Mouse (Mus musculus) heart, adult 18-20 months (tissue): Measurements from ENCODE around the gene Dbil5. TPM values are rescaled to one million over a fixed set of nuclear protein-coding genes. Genes with fewer than 3 reads are reported as not detected.
"Not testable (repeated sequence)": the region's sequence is repeated elsewhere in the genome, so short reads cannot be mapped to it uniquely, and the experiment has no call there.

Source experiments
- DNase-seq, 2 experiments: peaks; one replicate each; pipeline ENCODE4 v3.0.0; 2021 to 2022; ENCODE audit warnings: mixed read lengths in 1 of 2
- long read RNA-seq, 2 experiments: library from polyadenylated mRNA; stranded (forward); transcript quantifications; one replicate each; pipeline ENCODE4 v2.0.0; 2021
- total RNA-seq, 2 experiments: library from RNA; stranded (reverse); gene quantifications; 2 replicates each; pipeline ENCODE4 v1.2.3; 2021

Dbil5 gene
- under 1 TPM; 0.50 to 0.90 TPM for total RNA-seq
- long read RNA-seq, experiment 1, partial matches to known transcripts = 0 of 1 reads
- long read RNA-seq, experiment 1, other reads (novel, unspliced or antisense) = 0 of 1 reads
- long read RNA-seq, experiment 2 = 0 reads

DNA sequence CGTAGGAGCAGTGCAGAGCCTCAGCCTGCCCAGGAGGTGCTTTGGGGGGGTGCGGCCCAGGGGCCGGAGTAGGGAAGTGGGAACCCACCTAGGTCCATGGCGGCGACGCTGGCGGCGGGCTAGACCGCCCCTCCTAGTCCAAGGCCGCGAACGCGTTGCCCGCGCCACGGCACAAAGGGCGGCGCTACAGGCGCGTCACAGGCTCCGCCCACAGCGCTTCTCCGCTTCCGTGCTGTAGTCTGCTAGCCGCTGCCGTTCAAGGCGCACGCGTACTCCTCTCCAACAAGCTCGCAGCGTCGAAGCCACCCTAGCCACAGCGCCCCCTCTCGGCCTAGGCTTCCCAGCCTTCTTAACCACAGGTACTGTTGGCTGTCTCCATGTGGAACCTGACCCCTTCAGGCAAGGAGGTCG lies at the start of gene Dbil5, which contains the start of gene Gemin4:
TSS of gene Dbil5 (plus strand) at position 219 of the 411 bp plus-strand sequence.
TSS of gene Gemin4 (minus strand) at position 275 of the 411 bp plus-strand sequence.
- DNase-seq = peak; percentile 97 to 98

DNA sequence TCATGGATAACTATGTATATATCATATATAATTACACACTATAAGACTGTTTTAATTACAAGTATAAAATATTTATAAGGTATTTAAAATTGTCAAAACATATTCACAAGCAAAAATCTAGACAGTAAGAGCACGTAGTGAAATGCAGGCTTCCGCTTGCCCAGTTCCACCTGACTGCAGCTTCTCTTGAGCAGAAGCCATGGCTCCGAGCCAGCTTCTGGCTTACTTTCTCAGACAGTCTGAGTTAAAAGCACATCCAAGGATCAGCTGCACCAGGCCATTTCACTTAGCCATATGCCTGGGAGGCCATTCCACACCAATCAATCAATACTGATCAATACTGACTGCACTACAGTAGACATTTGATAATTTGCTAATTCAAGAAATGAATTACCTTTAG lies 48.4 kb upstream of the Dbil5 start:
- DNase-seq = no peak

DNA sequence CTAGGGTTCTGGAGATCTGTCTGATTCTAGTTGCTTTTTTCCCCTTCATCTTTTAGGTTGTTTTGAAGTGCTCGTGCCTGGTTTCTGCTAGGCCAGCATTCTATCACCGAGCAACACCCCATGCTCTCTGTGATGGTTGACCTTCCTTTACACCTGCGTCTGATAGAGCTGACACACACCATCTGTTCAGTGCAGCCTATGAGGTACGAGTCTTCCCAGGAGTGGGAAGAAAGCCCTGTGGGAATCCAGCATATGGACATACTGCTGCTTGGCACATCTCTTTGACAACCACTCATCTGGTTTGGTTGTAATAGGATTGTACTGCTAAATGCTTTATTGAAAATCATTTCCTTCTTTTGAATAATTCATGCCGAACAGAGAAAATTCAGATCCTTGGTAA lies 47.2 kb upstream of the Dbil5 start:
- DNase-seq = no peak

DNA sequence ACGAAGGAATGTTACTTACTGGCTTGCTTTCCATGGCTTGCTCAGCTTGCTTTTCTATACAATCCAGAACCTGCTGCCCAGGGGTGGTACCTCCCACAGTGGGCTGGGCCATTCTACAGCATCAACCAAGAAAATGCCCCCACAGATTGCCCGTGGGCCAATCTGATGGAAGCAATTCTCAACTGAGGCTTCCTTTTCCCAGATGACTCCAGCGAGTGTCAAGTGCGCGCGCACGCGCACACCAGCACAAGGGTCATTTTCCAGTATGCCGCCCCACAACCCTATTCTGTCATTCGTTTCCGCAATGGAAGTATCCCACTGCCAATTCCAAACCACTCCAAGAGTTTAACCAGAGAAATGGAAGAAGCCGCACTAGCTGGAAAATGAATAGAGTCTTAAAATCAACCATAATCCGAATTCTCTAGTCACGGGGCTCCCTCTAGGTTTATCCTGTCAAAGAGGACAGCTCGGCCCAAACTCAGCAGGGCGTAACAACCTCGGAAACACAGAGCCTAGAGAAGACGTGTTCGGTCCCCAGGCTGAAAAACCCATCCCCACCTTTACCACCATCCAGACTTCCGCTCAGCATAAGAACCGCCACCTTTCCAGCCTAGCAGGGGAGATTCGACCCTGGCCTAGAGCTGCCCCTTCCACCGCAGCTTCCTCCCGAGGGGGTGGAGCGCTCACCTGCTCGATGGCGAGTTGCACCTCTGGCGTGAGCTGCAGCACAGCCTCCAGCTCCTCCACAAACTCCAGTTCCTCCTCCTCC lies 38.5 kb upstream of the Dbil5 start:
- peak in 1 of 2 experiments; percentile 16 for DNase-seq

DNA sequence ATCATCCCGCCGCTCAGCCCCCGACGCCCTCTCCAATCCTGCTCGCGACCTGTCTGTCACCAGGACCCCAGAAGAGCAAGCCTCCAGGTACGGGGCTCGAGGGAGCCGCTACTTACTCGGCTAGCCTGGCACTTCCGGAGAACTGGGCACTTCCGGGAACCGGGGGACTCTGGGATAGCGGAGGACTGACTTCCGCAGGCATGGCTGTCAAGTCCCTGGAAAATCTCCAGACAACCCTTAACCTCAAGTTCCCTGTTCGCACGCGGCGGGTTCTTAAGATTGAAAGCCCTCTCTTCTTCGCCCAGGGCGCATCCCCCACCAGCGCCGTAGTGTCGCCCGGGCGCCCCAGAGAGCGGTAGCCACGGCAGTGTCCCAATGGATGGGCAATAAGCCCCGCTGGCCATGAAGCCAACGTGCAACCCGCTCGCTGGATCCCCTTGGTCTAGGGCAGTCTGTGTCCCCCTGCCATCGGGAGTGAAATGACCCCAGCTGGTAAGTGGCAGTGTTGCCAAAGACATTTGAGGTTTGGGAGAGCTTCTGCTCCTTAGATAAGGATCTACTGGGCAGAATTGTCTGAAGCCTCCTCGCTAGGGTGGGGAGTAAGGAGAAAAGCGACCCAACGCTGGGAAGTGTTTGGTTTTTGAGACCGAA lies 37.8 kb upstream of the Dbil5 start, which contains the start of the genes Vps53 and Fam57a:
TSS of gene Vps53 (minus strand) at position 153 of the 651 bp plus-strand sequence.
TSS of gene Fam57a (plus strand) at position 177 of the 651 bp plus-strand sequence.
- peak; percentile 93 to 94 for DNase-seq

DNA sequence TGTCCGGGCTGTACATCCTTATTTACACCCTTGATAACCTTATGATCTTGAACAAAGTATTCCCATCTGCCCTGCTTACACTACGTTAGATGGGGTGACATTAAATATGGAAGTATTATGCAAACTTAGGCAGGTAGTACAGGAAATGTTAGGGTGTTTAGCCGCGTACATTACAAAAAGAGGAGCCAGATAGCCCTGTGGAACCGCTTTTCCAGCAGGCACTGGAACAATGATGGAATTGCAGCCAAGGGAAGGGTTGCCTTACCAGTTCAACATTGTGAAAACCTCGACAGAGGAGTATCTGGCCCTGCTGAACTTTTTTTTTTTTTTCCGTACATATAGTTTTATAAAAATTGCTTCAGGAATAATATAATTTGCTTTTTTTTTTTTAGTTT lies 37.3 kb upstream of the Dbil5 start:
- no peak for DNase-seq

DNA sequence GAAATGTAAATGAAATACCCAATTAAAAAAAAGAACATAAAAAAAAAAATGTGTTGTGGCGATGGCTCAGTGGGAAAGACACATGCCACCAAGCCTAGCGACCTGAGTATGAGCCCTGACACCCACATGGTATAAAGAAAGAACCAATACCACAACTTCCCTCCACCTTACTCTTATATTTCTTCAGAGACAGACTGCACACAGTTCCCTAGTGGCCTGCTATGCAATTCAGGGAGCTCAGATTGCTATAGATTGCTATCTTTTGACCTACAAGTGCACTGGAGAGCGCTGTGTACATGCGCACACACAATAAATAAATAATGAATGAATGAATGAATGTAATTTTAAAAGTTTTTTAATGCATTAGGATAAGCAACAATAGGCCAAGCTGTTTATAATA lies 33.7 kb upstream of the Dbil5 start:
- DNase-seq = no peak

DNA sequence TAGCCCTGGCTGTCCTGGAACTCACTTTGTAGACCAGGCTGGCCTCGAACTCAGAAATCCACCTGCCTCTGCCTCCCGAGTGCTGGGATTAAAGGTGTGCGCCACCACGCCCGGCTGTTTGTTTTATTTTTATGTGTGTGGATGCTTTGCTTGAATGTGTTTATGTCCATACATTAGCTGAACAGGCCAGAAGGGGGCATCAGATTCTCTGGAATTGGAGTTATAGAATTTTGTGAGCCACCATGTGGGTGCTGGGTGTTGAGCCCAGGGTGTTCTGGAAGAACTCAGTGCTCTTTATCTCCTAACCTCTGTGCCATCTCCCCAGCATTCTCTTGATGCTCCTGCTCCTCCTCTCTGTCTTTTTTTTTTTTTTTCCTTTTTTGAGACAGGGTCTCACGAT lies 30.5 kb upstream of the Dbil5 start:
- no peak for DNase-seq

DNA sequence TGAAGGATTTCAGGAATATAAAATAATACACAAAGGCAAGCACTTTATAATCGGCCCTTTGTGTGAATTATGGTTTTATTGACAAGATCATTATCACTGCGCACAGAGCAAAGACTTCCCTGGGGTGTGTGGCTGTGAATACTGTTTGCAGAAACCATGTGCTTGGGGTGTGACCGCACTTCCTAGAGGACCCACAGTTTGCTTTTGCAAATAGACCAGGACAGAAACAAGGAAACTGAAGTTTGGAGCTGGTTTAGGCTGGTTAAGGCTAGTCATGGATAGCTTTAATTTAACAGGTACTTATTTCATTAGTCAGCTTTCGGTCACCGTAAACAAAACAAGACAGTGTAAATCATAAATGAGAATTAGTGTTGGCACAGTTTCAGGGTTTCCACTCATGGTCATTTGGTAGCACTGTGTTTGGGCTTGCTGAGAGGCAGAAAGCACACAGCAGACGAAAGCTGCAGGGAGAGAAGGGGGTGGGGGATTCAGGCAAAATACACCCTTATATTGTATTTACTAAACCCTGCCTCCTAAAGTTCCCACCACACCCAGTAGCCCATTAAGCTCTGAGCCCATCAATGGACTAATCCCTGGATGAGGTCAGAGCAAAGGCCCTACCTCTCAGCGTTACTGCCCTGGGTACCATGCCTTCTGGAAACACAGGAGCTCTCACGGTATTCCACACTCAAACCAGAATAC lies 21.0 kb upstream of the Dbil5 start:
- no peak for DNase-seq

DNA sequence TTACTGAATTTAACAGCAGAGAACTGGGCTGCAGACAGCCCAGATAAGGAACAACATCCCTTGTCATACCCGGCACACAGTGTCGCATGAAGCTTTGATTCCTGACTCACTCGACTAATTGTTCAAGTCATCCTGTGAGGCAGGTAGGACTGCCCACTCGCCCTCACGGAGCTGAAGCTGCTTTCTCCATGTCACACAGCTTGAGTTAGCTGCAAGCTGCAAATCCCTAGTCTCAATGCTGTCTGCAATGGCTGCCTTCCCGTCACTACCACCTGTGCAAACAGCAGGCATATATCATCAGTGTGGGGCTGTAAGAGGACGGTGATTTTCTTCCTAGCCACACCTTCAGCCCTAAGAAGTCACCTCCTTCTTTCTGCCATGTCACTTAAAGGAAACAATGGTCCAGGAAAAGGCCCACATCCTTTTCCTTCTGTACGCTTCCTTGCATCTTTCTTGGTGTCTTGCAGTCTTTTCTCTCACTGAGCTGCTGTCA lies 20.4 kb upstream of the Dbil5 start:
- no peak for DNase-seq

DNA sequence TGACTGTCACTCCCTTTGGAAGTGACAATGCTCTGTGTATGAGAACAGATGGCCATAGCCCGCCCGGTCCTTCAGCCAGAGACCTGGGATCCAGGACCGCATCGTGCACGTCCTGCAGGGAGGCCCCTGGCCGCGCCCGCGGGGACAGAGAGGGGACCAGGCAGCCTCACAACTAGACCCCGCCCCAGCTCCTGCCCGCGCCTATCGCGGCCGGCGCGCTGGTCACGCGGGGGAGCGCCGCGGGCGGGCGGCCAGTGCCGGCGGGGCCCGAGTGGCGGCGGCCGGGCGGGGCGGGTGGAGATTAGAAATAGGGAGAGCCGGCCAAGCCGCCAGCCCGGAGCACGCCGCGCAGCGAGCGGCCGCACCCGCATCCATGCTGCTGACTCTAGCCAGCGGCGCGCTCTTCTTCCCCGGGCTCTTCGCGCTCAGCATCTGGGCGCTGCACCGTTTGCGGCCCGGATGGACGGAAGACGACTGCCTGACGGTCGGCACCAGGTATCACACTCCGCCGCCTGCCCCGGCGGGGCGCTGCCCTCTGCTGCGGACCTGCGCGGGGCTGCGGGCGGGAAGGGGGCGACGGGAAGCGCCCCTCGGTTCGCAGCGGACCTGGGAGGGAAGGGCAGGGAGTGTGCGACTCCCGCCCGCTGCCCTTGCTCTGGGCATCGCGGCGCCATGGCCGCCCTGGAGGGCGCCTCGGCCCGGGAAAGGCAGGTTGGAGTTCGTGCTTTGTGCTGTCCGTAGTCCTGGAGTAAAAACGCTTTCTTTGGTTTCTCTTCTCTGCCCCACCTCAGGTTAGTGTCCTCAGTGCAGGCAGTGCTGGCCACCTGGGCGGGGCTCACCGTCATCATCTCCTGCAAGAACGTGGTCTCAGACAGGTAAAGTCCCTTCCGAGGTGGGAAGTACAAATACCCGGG lies 15.4 kb upstream of the Dbil5 start:
- peak; percentile 89 to 95 for DNase-seq

DNA sequence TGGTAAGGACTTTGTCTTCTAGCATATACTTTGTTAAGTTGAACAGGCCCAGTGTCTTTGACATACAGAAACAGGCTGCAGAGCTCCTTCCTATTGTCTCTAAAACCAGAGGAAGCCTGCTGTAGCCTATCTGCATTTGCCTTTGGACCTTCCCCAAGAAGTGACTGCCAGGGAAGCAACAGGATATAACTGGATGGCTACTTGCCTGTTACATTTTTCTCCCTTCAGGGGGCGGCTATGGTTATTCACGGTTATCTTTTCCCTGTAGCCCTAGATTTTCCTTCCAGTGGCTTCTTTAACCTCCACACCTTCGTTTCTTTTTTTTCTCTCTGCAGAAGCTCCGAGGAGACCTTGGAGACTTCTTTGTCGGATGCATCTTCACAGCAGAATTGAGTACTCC lies 10.6 kb upstream of the Dbil5 start:
- DNase-seq = peak in 1 of 2 experiments; percentile 23

DNA sequence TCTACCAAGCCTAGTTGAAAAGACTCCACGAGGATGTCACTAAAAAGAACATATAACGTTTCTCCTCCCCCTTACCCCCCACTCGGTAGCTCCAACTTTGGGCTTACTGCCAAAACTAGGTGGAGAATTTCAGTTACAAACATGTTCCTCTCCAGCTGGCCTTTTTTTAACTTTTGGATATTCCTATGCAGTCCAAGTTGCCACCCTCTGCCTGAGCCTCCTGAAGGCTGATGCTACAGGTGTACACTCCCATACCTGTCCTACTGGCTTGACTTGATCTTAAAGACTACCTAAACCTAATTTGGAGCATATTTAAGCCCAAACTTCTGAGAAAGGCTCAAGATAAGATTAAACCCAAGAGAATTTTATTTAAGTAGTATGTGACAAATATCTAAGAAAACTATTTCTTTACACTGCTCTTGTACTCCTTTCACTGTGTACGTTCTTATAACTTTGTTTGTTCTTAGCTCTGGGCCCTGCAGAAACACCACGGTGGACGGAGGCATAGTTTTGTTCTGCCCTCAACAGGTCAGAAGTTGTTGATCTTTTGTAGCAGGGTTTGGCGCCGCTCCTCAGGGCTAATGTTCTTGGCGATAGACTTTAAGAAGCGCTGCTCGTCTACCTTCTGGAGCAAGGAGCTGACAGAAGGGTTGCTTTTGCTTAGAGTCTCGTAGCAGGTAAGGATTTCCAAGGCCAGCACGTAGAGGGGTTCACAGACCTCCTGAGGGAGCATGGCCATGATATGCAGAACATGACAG lies 7.0 kb upstream of the Dbil5 start:
- no peak for DNase-seq

DNA sequence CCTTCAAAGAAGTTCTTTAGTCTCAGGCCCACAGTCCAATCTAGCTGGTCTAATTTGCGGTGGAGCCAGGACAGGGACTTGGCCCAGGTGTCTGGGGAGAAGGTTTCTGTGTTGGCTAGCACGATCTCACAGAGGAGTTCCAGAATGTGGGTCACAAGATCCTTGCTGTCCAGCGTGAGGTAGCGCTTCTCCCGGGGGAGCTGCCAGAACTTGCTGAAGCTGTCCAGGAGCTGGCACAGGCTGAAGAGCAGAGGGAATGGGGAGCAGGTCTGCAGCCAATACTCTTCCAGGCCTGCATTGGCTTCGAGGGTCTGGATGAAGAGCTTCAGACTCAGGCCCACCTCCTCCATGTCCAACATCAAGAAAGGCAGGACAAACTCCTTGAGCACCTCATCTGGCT lies 5.8 kb upstream of the Dbil5 start:
- not testable (repeated sequence) for DNase-seq

DNA sequence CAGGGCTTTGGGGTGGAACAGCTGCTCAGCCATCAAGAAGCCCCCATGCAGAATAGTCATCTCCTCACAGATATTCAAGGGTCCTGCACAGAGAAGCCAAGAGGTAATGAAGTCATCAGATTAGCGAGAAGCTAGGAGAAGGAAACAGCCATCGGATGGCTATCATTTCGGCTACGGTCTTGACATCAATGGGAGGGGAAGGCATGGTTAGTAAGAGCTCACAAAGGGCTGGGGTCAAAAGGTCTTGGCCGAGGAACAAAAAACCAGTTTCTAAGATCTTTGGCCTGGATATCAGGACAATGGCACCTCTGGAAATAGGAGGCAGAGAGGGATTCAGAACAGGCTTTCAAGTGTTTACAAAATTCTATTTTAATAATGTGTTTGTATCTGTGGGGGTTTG lies 3.6 kb upstream of the Dbil5 start:
- no peak for DNase-seq

DNA sequence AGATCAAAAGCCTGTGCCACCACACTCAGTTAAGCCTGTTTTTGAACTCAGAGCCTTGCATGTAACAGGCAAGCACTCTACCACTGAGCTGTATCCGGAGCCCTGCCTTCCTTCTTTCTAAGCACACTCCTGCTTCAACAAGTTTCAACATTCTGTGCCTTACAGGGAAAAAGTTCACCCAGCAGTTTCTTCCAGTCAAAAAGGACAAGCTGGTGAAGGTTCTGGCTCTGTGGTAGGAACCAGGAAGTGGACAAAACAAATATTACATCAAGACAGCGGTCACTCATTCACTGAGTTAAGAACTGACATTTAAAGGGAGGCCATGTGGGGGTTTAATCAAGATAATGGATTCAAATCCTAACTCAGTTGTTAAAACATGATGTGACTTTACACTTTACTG lies 2.4 kb upstream of the Dbil5 start:
- DNase-seq = no peak

DNA sequence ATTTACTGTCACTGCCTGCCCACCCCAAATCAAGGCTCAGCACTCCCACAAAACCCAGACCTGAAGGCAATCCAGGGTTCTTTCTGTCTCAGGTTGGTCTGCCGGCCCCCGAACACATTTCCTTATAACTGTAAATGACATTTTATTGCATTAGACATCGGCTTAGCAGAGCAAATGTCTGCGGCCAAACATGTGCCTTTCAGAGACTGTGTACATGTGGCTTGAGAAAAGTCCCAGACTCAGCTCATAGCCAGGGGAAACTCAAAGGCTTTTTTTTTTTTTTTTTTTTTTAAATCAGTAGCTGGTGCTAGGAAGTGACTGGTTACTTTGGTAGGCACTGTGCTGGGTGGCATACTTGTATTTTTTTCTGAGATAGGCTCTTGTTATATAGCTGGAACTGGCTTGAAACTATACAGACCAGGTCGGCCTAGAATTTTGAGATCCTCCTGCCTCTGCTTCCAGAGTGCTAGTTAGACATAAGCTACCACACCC lies 1.3 kb upstream of the Dbil5 start:
- no peak for DNase-seq

DNA sequence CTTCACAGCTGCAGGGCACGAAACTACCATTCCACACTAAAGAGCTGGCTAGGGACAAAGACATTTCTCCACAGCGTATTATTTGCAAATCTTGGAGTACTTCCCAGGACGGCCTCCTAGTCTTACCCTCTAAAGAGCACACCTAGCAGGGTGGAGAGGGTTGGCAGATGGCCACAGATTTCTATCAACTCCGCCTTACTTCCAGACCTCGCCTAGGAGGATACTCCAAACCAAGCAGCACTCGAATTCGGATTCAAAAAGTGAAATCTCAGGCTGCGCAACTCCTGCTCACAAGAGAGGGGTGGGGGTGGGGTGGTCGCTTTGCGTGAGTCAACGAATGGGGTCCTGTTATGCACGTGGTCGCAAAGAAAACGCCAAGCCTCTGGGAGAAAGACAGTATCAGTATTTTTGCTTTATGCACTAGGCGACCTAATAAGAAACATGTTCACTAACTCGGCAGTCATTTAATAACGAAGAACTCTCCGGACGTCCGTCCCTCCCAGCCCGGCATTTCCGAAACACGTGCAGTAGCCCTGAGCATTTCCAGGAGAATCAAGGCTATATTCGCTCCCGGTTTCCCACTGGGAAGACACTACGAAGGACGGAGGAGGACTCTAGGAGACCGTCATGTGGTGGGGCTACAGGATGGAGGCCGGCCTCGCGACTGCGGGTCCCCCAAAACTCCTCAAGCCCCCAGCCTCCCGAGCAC lies 573 bp upstream of the Dbil5 start:
- DNase-seq = peak; percentile 53 to 61

DNA sequence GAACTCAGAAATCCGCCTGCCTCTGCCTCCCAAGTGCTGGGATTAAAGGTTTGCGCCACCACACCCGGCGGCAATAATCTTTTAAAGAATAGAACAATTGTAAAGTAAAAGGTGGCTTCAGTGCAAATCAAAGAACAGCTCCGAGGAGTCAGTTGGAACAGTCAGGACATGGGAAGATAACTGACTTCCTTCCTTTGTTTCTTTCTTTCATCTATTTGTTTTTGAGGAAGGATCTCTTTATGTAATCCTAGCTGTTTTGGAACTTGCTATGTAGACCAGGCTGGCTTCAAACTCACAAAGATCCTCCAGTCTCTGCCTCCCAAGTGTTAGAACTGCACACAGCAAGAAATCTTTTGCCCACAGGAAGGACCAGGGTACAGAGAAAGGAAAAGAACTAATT lies 7.2 kb downstream of the Dbil5 start:
- DNase-seq = no peak

DNA sequence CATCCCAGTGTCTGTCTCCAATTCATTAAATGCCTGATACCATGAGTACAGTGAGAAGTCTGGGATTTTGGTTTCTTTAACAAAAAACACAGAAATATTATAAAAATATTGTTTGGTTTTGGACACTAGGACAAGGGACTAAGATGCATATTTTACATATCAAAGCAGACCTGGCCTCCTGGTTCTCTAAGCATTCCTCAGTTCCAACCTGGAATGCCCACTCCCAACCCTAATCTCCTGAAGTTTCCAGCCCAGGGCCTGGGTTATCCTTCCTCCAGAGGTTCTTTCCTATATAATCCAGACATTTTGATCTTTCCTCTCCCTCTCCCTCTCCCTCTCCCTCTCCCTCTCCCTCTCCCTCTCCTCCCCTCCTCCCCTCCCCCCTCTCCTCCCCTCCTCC lies 7.6 kb downstream of the Dbil5 start:
- DNase-seq = no peak
